Mouse (Mus musculus) ES-Bruce4 (cell line): ENCODE measurements around the gene Lgals8. TPM values are rescaled to one million over a fixed set of nuclear protein-coding genes. Genes with fewer than 3 reads are reported as not detected.

Experiments
- H3K27ac ChIP-seq: 2 replicates; pipeline ENCODE4 v1.5.1; 2012; ENCODE audit warnings: low read length, inconsistent platforms; ENCODE audit not compliant: insufficient read depth
- H3K27me3 ChIP-seq: 2 replicates; pipeline ENCODE4 v1.6.1; 2012; ENCODE audit warnings: mild to moderate bottlenecking, low read length, inconsistent platforms; ENCODE audit not compliant: control insufficient read depth, poor library complexity, insufficient read depth, severe bottlenecking
- H3K36me3 ChIP-seq: 2 replicates; pipeline ENCODE4 v1.6.1; 2012; ENCODE audit warnings: inconsistent platforms, mild to moderate bottlenecking, low read length, moderate library complexity; ENCODE audit not compliant: control insufficient read depth, poor library complexity, insufficient read depth, severe bottlenecking
- H3K4me1 ChIP-seq: one replicate; pipeline ENCODE4 v1.8.1; 2011; ENCODE audit warnings: low read length; ENCODE audit not compliant: control insufficient read depth, insufficient read depth
- H3K4me3 ChIP-seq: 2 replicates; pipeline ENCODE4 v1.5.1; 2011; ENCODE audit warnings: low read depth, mild to moderate bottlenecking, low read length
- H3K9ac ChIP-seq: 2 replicates; pipeline ENCODE4 v1.6.1; 2012; ENCODE audit warnings: low read depth, mild to moderate bottlenecking, inconsistent platforms; ENCODE audit not compliant: poor library complexity, severe bottlenecking
- H3K9me3 ChIP-seq: replicated peaks from 2 replicates; pipeline ENCODE4 v1.6.1; 2012; ENCODE audit warnings: mild to moderate bottlenecking, low read length, inconsistent platforms; ENCODE audit not compliant: control insufficient read depth, poor library complexity, insufficient read depth, severe bottlenecking
- CTCF ChIP-seq: IDR thresholded peaks from one replicate; pipeline ENCODE4 v1.8.1; 2011; ENCODE audit warnings: low read depth, low read length
- EP300 ChIP-seq: IDR thresholded peaks from 2 replicates; pipeline ENCODE4 v1.6.1; 2011; ENCODE audit warnings: low read depth, low read length; ENCODE audit not compliant: insufficient read depth
- POLR2A ChIP-seq: IDR thresholded peaks from one replicate; pipeline ENCODE4 v1.8.1; 2011; ENCODE audit warnings: low read length; ENCODE audit not compliant: insufficient read depth
- polyA plus RNA-seq: library from polyadenylated mRNA; stranded (reverse); fragments of >200 nt; gene quantifications from 2 replicates; pipeline ENCODE4 v1.2.4, GENCODE M21; 2011; ENCODE audit warnings: low read depth; ENCODE audit not compliant: missing spikeins, insufficient read depth, insufficient read length

Lgals8 gene
- polyA plus RNA-seq, 1 experiment: 12.7 TPM

GRCm38 (mm10) chr13:12456711-12457110, 8.0 kb downstream of the Lgals8 start:
- H3K27ac ChIP-seq: no peak overlapping the region

GRCm38 (mm10) chr13:12454686-12455390, 9.9 kb downstream of the Lgals8 start:
- Histone ChIP-seq H3K27ac (no peak overlapping the region), H3K27me3 (no peaks in the 10 kb centered on the region), H3K36me3 (no peaks in the 10 kb centered on the region), H3K9ac (no peak overlapping the region), H3K9me3 (no peaks in the 10 kb centered on the region), H3K4me3 (no peak overlapping the region), H3K4me1 (no peaks in the 10 kb centered on the region)
- TF ChIP-seq POLR2A (no peak), CTCF (no peak), EP300 (no peak)

More at GRCm38 (mm10) chr13:12456711-12457110, 8.0 kb downstream of the Lgals8 start:
- H3K9ac ChIP-seq: no peak overlapping the region
- H3K36me3 ChIP-seq: no peaks in the 10 kb centered on the region
- no peaks in the 10 kb centered on the region for H3K27me3 ChIP-seq
- H3K4me3 ChIP-seq: no peak overlapping the region
- TF ChIP-seq POLR2A: no peak
- TF ChIP-seq CTCF: no peak
- no peak for TF ChIP-seq EP300
- no peaks in the 10 kb centered on the region for H3K9me3 ChIP-seq
- H3K4me1 ChIP-seq: no peaks in the 10 kb centered on the region

GRCm38 (mm10) chr13:12453150-12453549, 11.6 kb downstream of the Lgals8 start:
- Histone ChIP-seq H3K27me3 (no peaks in the 10 kb centered on the region), H3K9ac (no peak overlapping the region), H3K4me1 (no peaks in the 10 kb centered on the region), H3K27ac (no peak overlapping the region), H3K36me3 (no peaks in the 10 kb centered on the region), H3K4me3 (no peak overlapping the region), H3K9me3 (no peaks in the 10 kb centered on the region)
- TF ChIP-seq CTCF (no peak), EP300 (no peak), POLR2A (no peak)

GRCm38 (mm10) chr13:12442008-12442587, 22.6 kb downstream of the Lgals8 start:
- Histone ChIP-seq H3K9me3 (no peaks in the 10 kb centered on the region), H3K27me3 (no peaks in the 10 kb centered on the region), H3K4me1 (peaks cover 5% of the 10 kb centered on the region), H3K9ac (no peak overlapping the region), H3K36me3 (peaks cover 20% of the 10 kb centered on the region), H3K4me3 (no peak overlapping the region), H3K27ac (no peak overlapping the region)
- TF ChIP-seq CTCF (no peak), POLR2A (no peak), EP300 (no peak)

- peaks cover 28% of the 10 kb centered on the region for H3K36me3 ChIP-seq
- TF ChIP-seq POLR2A (no peak), EP300 (no peak), CTCF (no peak)
- no peak overlapping the region for H3K9ac ChIP-seq
- peaks cover 5% of the 10 kb centered on the region for H3K4me1 ChIP-seq
- H3K27ac ChIP-seq: no peak overlapping the region
- no peak overlapping the region for H3K4me3 ChIP-seq
- H3K9me3 ChIP-seq: no peaks in the 10 kb centered on the region
- H3K27me3 ChIP-seq: no peaks in the 10 kb centered on the region
Measured at GRCm38 (mm10) chr13:12440813-12441212, 23.9 kb downstream of the Lgals8 start.

- Histone ChIP-seq H3K9me3 (no peaks in the 10 kb centered on the region), H3K9ac (no peak overlapping the region), H3K36me3 (peaks cover 39% of the 10 kb centered on the region), H3K27ac (no peak overlapping the region), H3K4me3 (no peak overlapping the region), H3K4me1 (peaks cover 5% of the 10 kb centered on the region), H3K27me3 (no peaks in the 10 kb centered on the region)
- no peak for TF ChIP-seq CTCF
- TF ChIP-seq POLR2A: no peak
- TF ChIP-seq EP300: no peak
Measured at GRCm38 (mm10) chr13:12439586-12439985, 25.2 kb downstream of the Lgals8 start.
